Comparison of ENCODE assay signal across 9 mouse cellular contexts in the genomic region with DNA sequence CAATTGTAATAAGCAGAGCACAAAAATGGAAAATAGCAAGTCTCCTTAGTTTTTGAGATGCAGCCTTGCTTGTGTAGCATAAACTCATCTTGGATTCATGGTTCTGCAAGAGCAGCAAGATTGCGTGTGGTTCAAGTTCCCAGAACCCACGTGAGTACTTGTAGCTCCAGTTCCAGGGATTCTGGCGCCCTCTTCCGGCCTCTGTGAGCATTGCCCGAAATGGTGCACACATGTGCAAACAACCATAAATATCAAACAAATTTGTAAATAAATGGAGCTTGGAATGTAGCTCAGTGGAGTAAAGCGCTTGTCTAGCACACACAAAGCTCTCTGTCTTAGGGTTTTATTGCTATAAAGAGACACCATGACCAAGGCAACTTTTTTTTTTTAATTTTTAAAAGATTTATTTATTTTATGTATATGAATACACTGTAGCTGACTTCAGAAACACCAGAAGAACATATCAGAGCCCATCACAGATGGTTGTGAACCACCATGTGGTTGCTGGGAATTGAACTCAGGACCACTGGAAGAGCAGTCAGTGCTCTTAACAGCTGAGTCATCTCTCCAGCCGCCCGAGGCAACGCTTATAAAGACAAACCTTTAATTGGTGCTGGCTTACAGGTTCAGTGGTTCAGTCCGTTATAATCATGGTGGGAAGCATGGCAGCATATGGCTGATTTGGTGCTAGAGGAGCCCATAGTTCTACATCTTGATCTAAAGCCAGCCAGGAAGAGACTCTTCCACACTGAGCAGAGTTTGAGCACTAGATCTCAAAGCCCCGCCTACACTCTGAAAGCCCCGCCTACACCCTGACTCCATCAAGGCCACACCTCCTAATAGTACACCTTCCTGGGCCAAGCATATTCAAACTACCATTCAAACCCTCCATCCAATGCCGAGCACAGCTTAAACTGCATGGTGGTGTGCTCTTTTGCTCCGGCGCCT. TPM values are rescaled to one million over a fixed set of nuclear protein-coding genes. Genes with fewer than 3 reads are reported as not detected.
DNase-seq lines count a peak whose midpoint lies in the region; ATAC-seq and TF ChIP-seq lines count a peak whose summit lies in the region.
"Had no signal": no experiment of that assay in that cellular context is flagged by ENCODE, and none has a peak within 500 bp of the region (broad histone marks: within the 10 kb centered on the region; RNA-seq: fewer than 3 reads in every experiment).

No protein-coding gene starts in this region.

- TF ChIP-seq POLR2A in brain, embryonic 14.5 days (IDR thresholded peaks at IDR 0.05; ENCODE audit: borderline replicate concordance, extremely low read depth, insufficient read depth, insufficient read length, poor library complexity, severe bottlenecking) = no peak

- 28% methylated on average over 15 of the region's 15 CpGs for WGBS in intestine, embryonic 14.5 days
- 33% methylated on average over 15 of the region's 15 CpGs for WGBS in intestine, embryonic 15.5 days
- WGBS in forebrain, embryonic 14.5 days = 30% methylated on average over 15 of the region's 15 CpGs
- WGBS in limb, embryonic 11.5 days = 28% methylated on average over 15 of the region's 15 CpGs

- DNase-seq in intestine, embryonic 14.5 days (ENCODE audit: low spot score) = peak; percentile 88
- DNase-seq in brain, embryonic 14.5 days (ENCODE audit: low read depth) = peak; percentile 89
- peak; percentile 89 for DNase-seq in forebrain, embryonic 14.5 days (ENCODE audit: low spot score)
- peak; percentile 92 for DNase-seq in limb, embryonic 11.5 days (ENCODE audit: low spot score)
- DNase-seq in testis, postnatal 14 days (ENCODE audit: low spot score) = peak; percentile 66

- no peaks in the 10 kb centered on the region for H3K9me3 ChIP-seq in intestine, embryonic 14.5 days (ENCODE audit: control insufficient read depth, low read length)
- no peaks in the 10 kb centered on the region for H3K9me3 ChIP-seq in intestine, embryonic 15.5 days
- no peaks in the 10 kb centered on the region for H3K9me3 ChIP-seq in forebrain, embryonic 14.5 days (replicated peaks; ENCODE audit: control insufficient read depth, low read length)
- H3K9me3 ChIP-seq in limb, embryonic 11.5 days (ENCODE audit: control insufficient read depth, low read length) = no peaks in the 10 kb centered on the region
- H3K9me3 ChIP-seq: embryonic facial prominence, embryonic 15.5 days had no signal

- H3K27me3 ChIP-seq in intestine, embryonic 14.5 days (replicated peaks; ENCODE audit: control insufficient read depth, insufficient read depth, low read length) = peaks cover 9% of the 10 kb centered on the region; the same call in 1 of the 2 replicates
- H3K27me3 ChIP-seq in intestine, embryonic 15.5 days (replicated peaks) = no peaks in the 10 kb centered on the region; the same call in 1 of the 2 replicates
- peaks cover 12% of the 10 kb centered on the region for H3K27me3 ChIP-seq in forebrain, embryonic 14.5 days (replicated peaks; ENCODE audit: control insufficient read depth, insufficient read depth, low read length)
- H3K27me3 ChIP-seq in limb, embryonic 11.5 days (ENCODE audit: control insufficient read depth, insufficient read depth, low read length) = peaks cover 8% of the 10 kb centered on the region; the same call in 1 of the 2 replicates
- H3K27me3 ChIP-seq: embryonic facial prominence, embryonic 15.5 days had no signal

- peak; percentile 87 for TF ChIP-seq CTCF in brain, embryonic 14.5 days (IDR thresholded peaks at IDR 0.05; ENCODE audit: borderline replicate concordance, extremely low read depth, insufficient read depth, insufficient read length)

- H3K4me3 ChIP-seq in intestine, embryonic 14.5 days (ENCODE audit: low read depth, low read length) = no peak overlapping the region
- H3K4me3 ChIP-seq in intestine, embryonic 15.5 days (replicated peaks) = no peak overlapping the region
- H3K4me3 ChIP-seq in forebrain, embryonic 14.5 days (ENCODE audit: low read depth, low read length) = no peak overlapping the region
- H3K4me3 ChIP-seq in limb, embryonic 11.5 days (ENCODE audit: low read depth, low read length) = no peak overlapping the region
- H3K4me3 ChIP-seq: embryonic facial prominence, embryonic 15.5 days had no signal

- H3K9ac ChIP-seq in intestine, embryonic 14.5 days (ENCODE audit: low read length) = no peak overlapping the region
- H3K9ac ChIP-seq in intestine, embryonic 15.5 days = no peak overlapping the region
- H3K9ac ChIP-seq in forebrain, embryonic 14.5 days (ENCODE audit: low read length) = no peak overlapping the region
- no peak overlapping the region for H3K9ac ChIP-seq in limb, embryonic 11.5 days (ENCODE audit: low read length)
- H3K9ac ChIP-seq: embryonic facial prominence, embryonic 15.5 days had no signal

- peaks cover 6% of the 10 kb centered on the region; the same call in 1 of the 2 replicates for H3K4me1 ChIP-seq in intestine, embryonic 14.5 days (replicated peaks; ENCODE audit: control insufficient read depth, insufficient read depth, low read length)
- H3K4me1 ChIP-seq in intestine, embryonic 15.5 days (replicated peaks) = peaks cover 14% of the 10 kb centered on the region
- no peaks in the 10 kb centered on the region; the same call in 1 of the 2 replicates for H3K4me1 ChIP-seq in forebrain, embryonic 14.5 days (ENCODE audit: control insufficient read depth, insufficient read depth, low read length)
- peaks cover 4% of the 10 kb centered on the region; the same call in 1 of the 2 replicates for H3K4me1 ChIP-seq in limb, embryonic 11.5 days (ENCODE audit: control insufficient read depth, insufficient read depth, low read length)

- ATAC-seq in intestine, embryonic 14.5 days (replicated peaks; ENCODE audit: low FRiP score, low TSS enrichment, low read depth) = no peak
- ATAC-seq in intestine, embryonic 15.5 days = no peak
- ATAC-seq in forebrain, embryonic 14.5 days = no peak
- peak; percentile 57 for ATAC-seq in inflammation-experienced regulatory T-cells, adult 6 months
- ATAC-seq in limb, embryonic 11.5 days (ENCODE audit: insufficient number of reproducible peaks, low FRiP score, low TSS enrichment, low read depth) = no peak
- ATAC-seq in neutrophil, adult 5-6 weeks (ENCODE audit: extremely low read depth, insufficient number of reproducible peaks, low FRiP score, poor library complexity, severe bottlenecking) = peak; percentile 68

- H3K4me2 ChIP-seq in intestine, embryonic 14.5 days (ENCODE audit: low read length) = no peak overlapping the region
- no peak overlapping the region for H3K4me2 ChIP-seq in intestine, embryonic 15.5 days (replicated peaks)
- no peak overlapping the region for H3K4me2 ChIP-seq in forebrain, embryonic 14.5 days (ENCODE audit: low read length)
- no peak overlapping the region for H3K4me2 ChIP-seq in limb, embryonic 11.5 days (ENCODE audit: low read depth, severe bottlenecking)
- H3K4me2 ChIP-seq: embryonic facial prominence, embryonic 15.5 days had no signal

- H3K27ac ChIP-seq in intestine, embryonic 14.5 days (ENCODE audit: low read depth) = no peak overlapping the region
- H3K27ac ChIP-seq in intestine, embryonic 15.5 days = no peak overlapping the region
- H3K27ac ChIP-seq in forebrain, embryonic 14.5 days (ENCODE audit: low read depth, low read length) = no peak overlapping the region
- H3K27ac ChIP-seq in limb, embryonic 11.5 days (replicated peaks; ENCODE audit: low read depth, low read length) = no peak overlapping the region
- H3K27ac ChIP-seq: embryonic facial prominence, embryonic 15.5 days had no signal

- no peaks in the 10 kb centered on the region for H3K36me3 ChIP-seq in intestine, embryonic 14.5 days (ENCODE audit: control insufficient read depth, insufficient read depth, low read length)
- H3K36me3 ChIP-seq in intestine, embryonic 15.5 days = no peaks in the 10 kb centered on the region
- no peaks in the 10 kb centered on the region for H3K36me3 ChIP-seq in forebrain, embryonic 14.5 days (ENCODE audit: control insufficient read depth, insufficient read depth, low read length)
- no peaks in the 10 kb centered on the region for H3K36me3 ChIP-seq in limb, embryonic 11.5 days (ENCODE audit: control insufficient read depth, insufficient read depth, low read length)
- H3K36me3 ChIP-seq: embryonic facial prominence, embryonic 15.5 days had no signal

RNA-seq across cellular contexts. Expression of gene Capn1, which starts 2.7 kb away (rescaled TPM):
- 9.4 and 10.1 TPM in 2 replicates for polyA plus RNA-seq in intestine, embryonic 14.5 days (2014; fragmentation: Nextera tagmentation; extraction: Ambion mirVana)
- 10.3 and 10.4 TPM in 2 replicates for polyA plus RNA-seq in intestine, embryonic 15.5 days (2015; fragmentation: Nextera tagmentation; extraction: Ambion mirVana)
- polyA plus RNA-seq in brain, embryonic 14.5 days (2012; rRNA removed) = 5.2 and 7.6 TPM in 2 replicates
- 2.4 TPM in 2 replicates for polyA plus RNA-seq in forebrain, embryonic 14.5 days (2014; fragmentation: Nextera tagmentation; extraction: Ambion mirVana)
- 10 to 100 TPM; 41.9 to 48.2 (median 44.7) TPM for polyA plus RNA-seq in inflammation-experienced regulatory T-cells, adult 6 months (2017; shearing (Covaris generic))
- 3.6 and 4.5 TPM in 2 replicates for polyA plus RNA-seq in limb, embryonic 11.5 days (2014; fragmentation: Nextera tagmentation; extraction: Ambion mirVana)
- 142 and 147 TPM in 2 replicates for total RNA-seq in neutrophil, adult 5-6 weeks (2017)

RNA-seq across cellular contexts. Expression of gene Syvn1, which starts 28.0 kb away (rescaled TPM):
- 24.5 and 28.1 TPM in 2 replicates for polyA plus RNA-seq in intestine, embryonic 14.5 days (2014; fragmentation: Nextera tagmentation; extraction: Ambion mirVana)
- 24.2 and 27.4 TPM in 2 replicates for polyA plus RNA-seq in intestine, embryonic 15.5 days (2015; fragmentation: Nextera tagmentation; extraction: Ambion mirVana)
- polyA plus RNA-seq in brain, embryonic 14.5 days (2012; rRNA removed) = 24.6 and 38.8 TPM in 2 replicates
- 17.6 and 20.2 TPM in 2 replicates for polyA plus RNA-seq in forebrain, embryonic 14.5 days (2014; fragmentation: Nextera tagmentation; extraction: Ambion mirVana)
- polyA plus RNA-seq in inflammation-experienced regulatory T-cells, adult 6 months (2017; shearing (Covaris generic)) = 10 to 100 TPM; 12.6 to 16.5 (median 16.2) TPM
- 30.3 and 32.2 TPM in 2 replicates for polyA plus RNA-seq in limb, embryonic 11.5 days (2014; fragmentation: Nextera tagmentation; extraction: Ambion mirVana)
- 42.1 and 45.3 TPM in 2 replicates for total RNA-seq in neutrophil, adult 5-6 weeks (2017)

RNA-seq across cellular contexts. Expression of gene Slc22a20, which starts 32.5 kb away (rescaled TPM):
- not detected in 2 replicates for polyA plus RNA-seq in intestine, embryonic 14.5 days (2014; fragmentation: Nextera tagmentation; extraction: Ambion mirVana)
- not detected in 2 replicates for polyA plus RNA-seq in intestine, embryonic 15.5 days (2015; fragmentation: Nextera tagmentation; extraction: Ambion mirVana)
- polyA plus RNA-seq in brain, embryonic 14.5 days (2012; rRNA removed) = not detected in 2 replicates
- polyA plus RNA-seq in forebrain, embryonic 14.5 days (2014; fragmentation: Nextera tagmentation; extraction: Ambion mirVana) = not detected in 2 replicates
- not detected for polyA plus RNA-seq in inflammation-experienced regulatory T-cells, adult 6 months (2017; shearing (Covaris generic))
- polyA plus RNA-seq in limb, embryonic 11.5 days (2014; fragmentation: Nextera tagmentation; extraction: Ambion mirVana) = not detected in 2 replicates
- 0.47 and 1.1 TPM in 2 replicates for total RNA-seq in neutrophil, adult 5-6 weeks (2017)
- polyA plus RNA-seq: embryonic facial prominence, embryonic 15.5 days had no signal

RNA-seq across cellular contexts. Expression of gene Mrpl49, which starts 39.2 kb away (rescaled TPM):
- 82.1 and 82.5 TPM in 2 replicates for polyA plus RNA-seq in intestine, embryonic 14.5 days (2014; fragmentation: Nextera tagmentation; extraction: Ambion mirVana)
- 72.7 and 78.4 TPM in 2 replicates for polyA plus RNA-seq in intestine, embryonic 15.5 days (2015; fragmentation: Nextera tagmentation; extraction: Ambion mirVana)
- polyA plus RNA-seq in brain, embryonic 14.5 days (2012; rRNA removed) = 46.3 and 50.4 TPM in 2 replicates
- polyA plus RNA-seq in forebrain, embryonic 14.5 days (2014; fragmentation: Nextera tagmentation; extraction: Ambion mirVana) = 82.8 and 85.5 TPM in 2 replicates
- 10 to 100 TPM; 36.6 to 40.3 (median 36.7) TPM for polyA plus RNA-seq in inflammation-experienced regulatory T-cells, adult 6 months (2017; shearing (Covaris generic))
- polyA plus RNA-seq in limb, embryonic 11.5 days (2014; fragmentation: Nextera tagmentation; extraction: Ambion mirVana) = 95.3 and 98.6 TPM in 2 replicates
- 28.7 and 29.2 TPM in 2 replicates for total RNA-seq in neutrophil, adult 5-6 weeks (2017)

RNA-seq across cellular contexts. Expression of gene Fau, which starts 39.2 kb away (rescaled TPM):
- 1,017 and 1,054 TPM in 2 replicates for polyA plus RNA-seq in intestine, embryonic 14.5 days (2014; fragmentation: Nextera tagmentation; extraction: Ambion mirVana)
- polyA plus RNA-seq in intestine, embryonic 15.5 days (2015; fragmentation: Nextera tagmentation; extraction: Ambion mirVana) = 876 and 881 TPM in 2 replicates
- polyA plus RNA-seq in brain, embryonic 14.5 days (2012; rRNA removed) = 1,255 and 1,497 TPM in 2 replicates
- 626 and 785 TPM in 2 replicates for polyA plus RNA-seq in forebrain, embryonic 14.5 days (2014; fragmentation: Nextera tagmentation; extraction: Ambion mirVana)
- 1,000 to 10,000 TPM; 1,798 to 3,866 (median 2,409) TPM for polyA plus RNA-seq in inflammation-experienced regulatory T-cells, adult 6 months (2017; shearing (Covaris generic))
- polyA plus RNA-seq in limb, embryonic 11.5 days (2014; fragmentation: Nextera tagmentation; extraction: Ambion mirVana) = 894 and 914 TPM in 2 replicates
- total RNA-seq in neutrophil, adult 5-6 weeks (2017) = 2,994 and 3,021 TPM in 2 replicates

Comparison
In these comparisons a context has a peak if more than half of its experiments do, and no peak if none do; other contexts are left out.
1. ATAC-seq: peak in inflammation-experienced regulatory T-cells, adult 6 months (single experiment) and neutrophil, adult 5-6 weeks (single experiment); none in intestine, embryonic 14.5 days (single experiment), intestine, embryonic 15.5 days (single experiment), forebrain, embryonic 14.5 days (single experiment) and limb, embryonic 11.5 days (single experiment).
2. Peak in every context shown above with its lines, with median percentiles within 50 percentile points of each other: DNase-seq.